Mouse (Mus musculus) neural tube, embryonic 14.5 days (tissue): ENCODE results near the gene Glo1. TPM values are rescaled to one million over a fixed set of nuclear protein-coding genes. Genes with fewer than 3 reads are reported as not detected.
"Not testable (repeated sequence)": the region's sequence is repeated elsewhere in the genome, so short reads cannot be mapped to it uniquely, and the experiment has no call there.

Experiments
- ATAC-seq: fragments of 200-750 bp; cut with Nextera tagmentation; 2 replicates; pipeline ENCODE4 v1.8.0; 2017; ENCODE audit warnings: low read depth, mild to moderate bottlenecking, moderate TSS enrichment, moderate library complexity
- H3K27ac ChIP-seq: fragments of 300-500 bp; sonication (generic); 2 replicates; pipeline ENCODE4 v1.5.1; 2014; ENCODE audit warnings: low read depth, mild to moderate bottlenecking, control low read depth, low read length, moderate library complexity, mixed read lengths
- H3K27me3 ChIP-seq: fragments of 300-500 bp; sonication (generic); 2 replicates; pipeline ENCODE4 v1.6.1; 2014; ENCODE audit warnings: low read length; ENCODE audit not compliant: control insufficient read depth, insufficient read depth
- H3K36me3 ChIP-seq: fragments of 300-500 bp; sonication (generic); 2 replicates; pipeline ENCODE4 v1.6.1; 2014; ENCODE audit warnings: low read length, mixed read lengths; ENCODE audit not compliant: control insufficient read depth, insufficient read depth
- H3K4me1 ChIP-seq: fragments of 300-500 bp; sonication (generic); 2 replicates; pipeline ENCODE4 v1.6.1; 2014; ENCODE audit warnings: low read length; ENCODE audit not compliant: control insufficient read depth, insufficient read depth
- H3K4me2 ChIP-seq: fragments of 300-500 bp; sonication (generic); 2 replicates; pipeline ENCODE4 v1.6.1; 2014; ENCODE audit warnings: mild to moderate bottlenecking, low read depth, low read length, control low read depth
- H3K4me3 ChIP-seq: fragments of 300-500 bp; sonication (generic); 2 replicates; pipeline ENCODE4 v1.5.1; 2014; ENCODE audit warnings: low read depth, low read length, control low read depth, mixed read lengths
- H3K9ac ChIP-seq: fragments of 300-500 bp; sonication (generic); replicated peaks from 2 replicates; pipeline ENCODE4 v1.6.1; 2014; ENCODE audit warnings: low read depth, mild to moderate bottlenecking, control low read depth, low read length, mixed read lengths
- H3K9me3 ChIP-seq: fragments of 300-500 bp; sonication (generic); 2 replicates; pipeline ENCODE4 v1.6.1; 2016; ENCODE audit warnings: low read length; ENCODE audit not compliant: control insufficient read depth
- WGBS: fragments of 180-500 bp; shearing (Covaris S2); extraction: QIAGEN DNeasy Blood & Tissue Kit; methylation state at CpG from one replicate; pipeline ENCODE4 v1.1.7; 2014; 5-methylcytosine and 5-hydroxymethylcytosine counted together
- polyA plus RNA-seq: library from polyadenylated mRNA; unstranded; fragments of >200 nt; fragmentation: Nextera tagmentation; extraction: Ambion mirVana; gene quantifications from 2 replicates; pipeline ENCODE4 v1.2.1, GENCODE M21; 2014

Glo1 gene
- polyA plus RNA-seq, 1 experiment from 2014 or later, result 159 TPM

GRCm38 (mm10) chr17:30653010-30653409, 26.3 kb upstream of the Glo1 start:
- 98% methylated on average over 6 of the region's 6 CpGs for WGBS
- H3K27ac ChIP-seq, result no peak overlapping the region
- H3K9me3 ChIP-seq, result no peaks in the 10 kb centered on the region
- H3K4me3 ChIP-seq, result no peak overlapping the region
- no peak for ATAC-seq
- no peak overlapping the region for H3K4me2 ChIP-seq
- no peak overlapping the region for H3K9ac ChIP-seq
- no peaks in the 10 kb centered on the region for H3K4me1 ChIP-seq
- H3K36me3 ChIP-seq, result no peaks in the 10 kb centered on the region
- no peaks in the 10 kb centered on the region for H3K27me3 ChIP-seq

- Histone ChIP-seq H3K4me2 (no peak overlapping the region), H3K4me3 (no peak overlapping the region), H3K9ac (no peak overlapping the region), H3K36me3 (no peaks in the 10 kb centered on the region), H3K4me1 (no peaks in the 10 kb centered on the region), H3K27me3 (no peaks in the 10 kb centered on the region), H3K9me3 (no peaks in the 10 kb centered on the region), H3K27ac (no peak overlapping the region)
- 97% methylated on average over 3 of the region's 3 CpGs for WGBS
- no peak for ATAC-seq
These were observed 22.1 kb upstream of the Glo1 start for GRCm38 (mm10) chr17:30648770-30649169.

DNA sequence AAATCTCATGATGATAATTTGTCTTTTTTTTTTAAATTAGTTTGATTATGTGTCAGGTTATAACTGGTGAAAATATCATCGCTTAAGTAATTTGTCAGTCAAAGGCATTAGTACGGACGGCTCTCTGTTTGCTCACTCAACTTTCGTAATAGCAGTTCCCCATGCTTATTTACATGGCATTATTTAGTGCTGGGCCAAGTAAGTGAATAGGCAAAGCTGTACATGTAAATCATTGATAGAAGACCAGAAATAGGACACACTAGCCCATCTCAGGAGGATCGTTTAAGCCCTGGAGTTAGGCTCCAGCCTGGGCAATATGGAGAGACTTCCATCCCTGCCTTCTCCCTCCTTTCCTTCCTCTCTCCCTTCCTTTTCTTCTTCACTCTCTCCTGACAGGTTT, 14.2 kb upstream of the Glo1 start:
- WGBS, result 87% methylated on average over 5 of the region's 5 CpGs
- H3K4me3 ChIP-seq, result no peak overlapping the region
- no peaks in the 10 kb centered on the region for H3K9me3 ChIP-seq
- no peaks in the 10 kb centered on the region for H3K27me3 ChIP-seq
- H3K36me3 ChIP-seq, result no peaks in the 10 kb centered on the region
- H3K4me2 ChIP-seq, result no peak overlapping the region
- no peak for ATAC-seq
- H3K9ac ChIP-seq, result no peak overlapping the region
- H3K27ac ChIP-seq, result no peak overlapping the region
- no peaks in the 10 kb centered on the region for H3K4me1 ChIP-seq

GRCm38 (mm10) chr17:30638996-30639395, 12.3 kb upstream of the Glo1 start:
- Histone ChIP-seq H3K4me3 (no peak overlapping the region), H3K36me3 (no peaks in the 10 kb centered on the region), H3K4me2 (no peak overlapping the region), H3K9me3 (no peaks in the 10 kb centered on the region), H3K27me3 (no peaks in the 10 kb centered on the region), H3K27ac (no peak overlapping the region), H3K4me1 (no peaks in the 10 kb centered on the region), H3K9ac (no peak overlapping the region)
- WGBS, result 33% methylated on average over 2 of the region's 2 CpGs
- ATAC-seq, result no peak

DNA sequence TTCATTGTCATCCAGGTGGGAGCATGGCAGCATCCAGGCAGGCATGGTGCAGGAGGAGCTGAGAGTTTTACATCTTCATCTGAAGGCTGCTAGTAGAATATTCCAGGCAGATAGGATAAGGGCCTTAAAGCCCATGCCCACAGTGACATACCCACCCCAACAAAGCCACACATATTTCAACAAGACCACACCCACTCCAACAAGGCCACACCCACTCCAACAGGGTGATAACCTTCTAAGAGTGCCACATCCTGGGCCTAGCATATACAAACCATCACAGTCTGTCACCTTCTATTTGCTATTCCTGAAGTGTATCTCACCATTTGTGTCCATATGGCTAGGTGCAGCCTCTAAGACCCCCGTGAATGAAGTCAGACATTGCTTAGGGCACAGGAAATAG, 11.0 kb upstream of the Glo1 start:
- Histone ChIP-seq H3K27me3 (no peaks in the 10 kb centered on the region), H3K4me2 (no peak overlapping the region), H3K27ac (no peak overlapping the region), H3K36me3 (no peaks in the 10 kb centered on the region), H3K4me1 (no peaks in the 10 kb centered on the region), H3K4me3 (no peak overlapping the region), H3K9ac (no peak overlapping the region), H3K9me3 (no peaks in the 10 kb centered on the region)
- WGBS, result 67% methylated on average over 1 of the region's 1 CpGs
- no peak for ATAC-seq

DNA sequence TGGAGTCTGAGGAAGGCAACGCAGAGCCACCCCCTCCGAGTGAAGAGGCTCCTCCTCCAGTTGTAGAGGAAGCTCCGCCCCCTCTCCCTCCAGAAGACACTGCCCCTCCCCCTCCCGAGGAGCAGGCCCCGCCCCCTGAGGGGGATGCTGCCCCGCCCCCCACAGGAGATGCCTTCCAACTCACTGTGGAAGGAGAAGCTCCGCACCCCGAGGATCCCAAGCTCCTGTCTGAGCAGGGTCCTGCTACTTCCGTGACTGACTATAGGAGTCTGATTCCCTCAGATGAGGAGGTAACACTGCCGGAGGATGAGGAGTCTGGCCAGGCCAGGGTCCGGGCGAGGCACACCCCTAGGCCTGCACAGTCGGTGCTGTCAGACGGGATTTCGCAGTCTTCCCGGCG, 8.7 kb upstream of the Glo1 start:
- H3K36me3 ChIP-seq, result no peaks in the 10 kb centered on the region
- H3K4me2 ChIP-seq, result no peak overlapping the region
- H3K9me3 ChIP-seq, result no peaks in the 10 kb centered on the region
- WGBS, result 31% methylated on average over 17 of the region's 17 CpGs
- H3K27ac ChIP-seq, result no peak overlapping the region
- no peaks in the 10 kb centered on the region for H3K4me1 ChIP-seq
- H3K27me3 ChIP-seq, result no peaks in the 10 kb centered on the region
- no peak for ATAC-seq
- H3K4me3 ChIP-seq, result no peak overlapping the region
- H3K9ac ChIP-seq, result no peak overlapping the region

- H3K9me3 ChIP-seq, H3K36me3 ChIP-seq, ATAC-seq, H3K4me1 ChIP-seq, H3K9ac ChIP-seq, H3K27ac ChIP-seq, H3K4me3 ChIP-seq, H3K4me2 ChIP-seq, H3K27me3 ChIP-seq: not testable (repeated sequence)
- no CpG with 5 or more reads among the region's 20 CpGs for WGBS
These were observed 2.5 kb downstream of the Glo1 start, which contains the start of gene Dnah8 for GRCm38 (mm10) chr17:30624132-30624531. Gene Dnah8 (plus strand): TSS chr17:30624354.

- Histone ChIP-seq H3K9me3 (no peaks in the 10 kb centered on the region), H3K27ac (no peak overlapping the region), H3K36me3 (no peaks in the 10 kb centered on the region), H3K9ac (no peak overlapping the region), H3K4me2 (no peak overlapping the region), H3K4me1 (no peaks in the 10 kb centered on the region), H3K27me3 (no peaks in the 10 kb centered on the region), H3K4me3 (no peak overlapping the region)
- no peak for ATAC-seq
- WGBS, result 83% methylated on average over 3 of the region's 3 CpGs
These were observed 3.5 kb downstream of the Glo1 start for GRCm38 (mm10) chr17:30623200-30623599.

DNA sequence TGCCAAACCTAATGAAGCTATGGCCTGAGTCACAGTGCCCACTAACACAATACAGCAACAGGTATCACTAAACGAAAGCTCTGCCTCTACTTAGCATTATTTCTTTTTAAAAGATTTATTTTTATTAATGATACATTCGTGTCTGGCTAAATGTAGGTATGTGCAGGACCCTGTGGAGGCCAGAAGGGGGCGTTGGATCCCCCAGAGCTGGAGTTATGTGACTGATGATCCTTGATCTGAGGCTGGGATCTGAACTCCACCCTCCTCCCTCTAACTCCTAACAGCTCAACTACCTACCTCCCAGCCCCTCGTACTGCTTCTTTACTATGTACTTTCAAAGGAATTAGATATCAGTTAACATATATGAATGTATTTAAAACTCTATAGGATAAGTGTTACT, 5.2 kb downstream of the Glo1 start:
- no peak for ATAC-seq
- Histone ChIP-seq H3K27me3 (no peaks in the 10 kb centered on the region), H3K9ac (no peak overlapping the region), H3K27ac (no peak overlapping the region), H3K4me1 (no peaks in the 10 kb centered on the region), H3K9me3 (no peaks in the 10 kb centered on the region), H3K36me3 (no peaks in the 10 kb centered on the region), H3K4me2 (no peak overlapping the region), H3K4me3 (no peak overlapping the region)
- WGBS, result 69% methylated on average over 4 of the region's 4 CpGs

GRCm38 (mm10) chr17:30620548-30620947, 6.1 kb downstream of the Glo1 start:
- Histone ChIP-seq H3K4me2 (no peak overlapping the region), H3K27ac (no peak overlapping the region), H3K4me1 (no peaks in the 10 kb centered on the region), H3K36me3 (no peaks in the 10 kb centered on the region), H3K9ac (no peak overlapping the region), H3K27me3 (no peaks in the 10 kb centered on the region), H3K4me3 (no peak overlapping the region), H3K9me3 (no peaks in the 10 kb centered on the region)
- 54% methylated on average over 2 of the region's 2 CpGs for WGBS
- no peak for ATAC-seq
